Mouse (Mus musculus) brain, embryonic 18.5 days (tissue): ENCODE results near the gene Rbm18.

Source experiments
- DNase-seq: peaks from one replicate; pipeline ENCODE4 v3.0.0-alpha.2; 2012; ENCODE audit warnings: low read depth, low spot score

Rbm18 gene

DNA sequence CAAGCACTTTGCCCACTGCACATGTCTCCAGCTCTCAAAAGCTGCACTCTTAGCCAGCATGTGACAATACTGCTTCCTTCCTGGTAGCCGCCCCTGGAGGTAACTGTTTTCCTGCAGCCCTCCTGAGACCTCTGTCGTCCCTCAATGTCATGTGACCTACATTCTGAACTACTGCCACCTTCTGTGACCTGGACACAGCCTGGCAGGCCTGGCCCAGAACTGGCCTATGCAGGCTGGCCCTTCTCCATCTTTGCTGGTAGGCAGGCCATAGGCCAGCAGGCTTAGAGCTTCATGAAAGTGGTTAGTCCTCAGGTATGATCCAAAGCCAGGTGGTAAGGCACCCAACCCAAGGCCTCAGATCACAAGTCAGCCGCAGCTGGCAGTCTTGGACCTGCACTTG, 62.8 kb downstream of the Rbm18 start:
- DNase-seq = no peak

DNA sequence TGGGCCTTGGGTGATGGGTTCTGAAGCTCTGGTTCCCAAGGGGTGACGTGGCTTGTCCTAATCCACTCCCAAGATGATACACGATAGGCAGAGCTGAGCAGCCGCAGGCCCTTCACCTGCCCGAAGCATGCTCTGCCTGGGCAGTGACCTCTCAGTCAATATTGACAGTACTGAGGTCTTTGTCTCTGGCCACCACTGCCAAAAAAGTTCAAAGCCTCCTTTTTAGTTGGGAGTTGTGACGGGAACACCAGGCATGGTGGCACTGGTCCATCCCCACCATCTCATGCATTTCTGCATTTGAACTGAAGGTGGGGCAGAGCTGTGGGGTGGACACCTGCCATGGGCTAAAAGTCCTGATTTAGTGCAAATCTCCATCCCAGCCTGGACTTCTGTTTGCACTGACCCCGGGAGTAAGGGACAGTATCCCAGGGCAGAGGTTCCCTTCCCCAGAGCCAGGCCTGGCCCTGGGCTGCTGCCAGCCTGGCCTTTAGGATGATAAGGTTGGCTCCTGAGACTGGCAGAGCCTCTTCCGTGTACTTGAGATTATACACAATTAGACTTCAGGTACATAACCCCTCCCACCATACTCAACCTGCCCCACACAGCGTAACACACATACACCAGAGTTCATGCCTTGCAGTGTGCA, 64.8 kb downstream of the Rbm18 start:
- DNase-seq = no peak

DNA sequence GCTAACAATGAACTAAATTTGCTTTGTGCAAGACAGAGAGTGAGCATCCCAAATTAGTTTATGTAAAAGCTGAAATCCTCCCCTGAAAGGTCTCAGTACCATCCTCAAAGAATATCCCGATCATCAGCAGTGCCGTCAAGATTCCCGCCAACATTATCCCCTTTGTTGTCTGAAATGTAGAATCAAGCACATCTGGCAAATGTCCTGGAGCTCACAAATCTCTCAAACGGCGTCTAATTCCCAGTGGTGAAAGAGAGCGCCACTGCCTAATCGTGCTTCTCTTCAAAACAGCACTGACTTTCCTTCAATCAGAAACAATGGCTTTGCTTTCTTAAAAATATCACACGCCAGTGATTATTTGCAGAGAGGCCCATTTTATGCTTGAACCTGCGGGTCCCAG, 69.4 kb downstream of the Rbm18 start:
- DNase-seq = no peak
